Mouse (Mus musculus): Measurements from ENCODE around the gene Npepps. TPM values are rescaled to one million over a fixed set of nuclear protein-coding genes. Genes with fewer than 3 reads are reported as not detected.
"Not testable (repeated sequence)": the region's sequence is repeated elsewhere in the genome, so short reads cannot be mapped to it uniquely, and the experiment has no call there.

The Npepps gene
- total RNA-seq, 2 experiments from 2014 or later = 75.6 to 79.8 TPM

DNA sequence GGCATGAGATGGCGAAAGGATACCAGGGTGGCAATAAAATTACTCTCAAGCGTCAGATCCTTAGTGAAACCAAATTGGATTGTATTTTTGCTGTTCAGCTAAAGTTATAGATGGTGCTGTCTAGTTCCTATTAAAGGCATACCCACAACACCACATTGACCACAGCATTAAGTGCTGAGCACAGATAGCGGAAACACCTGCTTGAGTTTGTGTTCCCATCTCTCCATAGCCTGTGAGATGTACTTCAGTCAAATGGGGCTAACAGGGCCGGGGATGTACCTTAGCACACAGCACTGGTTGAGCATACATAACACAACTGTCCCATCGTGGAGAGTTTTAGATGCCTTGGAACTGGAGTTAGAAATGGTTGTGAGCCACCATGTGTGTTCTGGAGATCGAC is 89.4 kb downstream of the Npepps start:
- intact Hi-C loops (cut with DNase I) = no loop called here
- DNase-seq (ENCODE audit: low spot score) = no peak

DNA sequence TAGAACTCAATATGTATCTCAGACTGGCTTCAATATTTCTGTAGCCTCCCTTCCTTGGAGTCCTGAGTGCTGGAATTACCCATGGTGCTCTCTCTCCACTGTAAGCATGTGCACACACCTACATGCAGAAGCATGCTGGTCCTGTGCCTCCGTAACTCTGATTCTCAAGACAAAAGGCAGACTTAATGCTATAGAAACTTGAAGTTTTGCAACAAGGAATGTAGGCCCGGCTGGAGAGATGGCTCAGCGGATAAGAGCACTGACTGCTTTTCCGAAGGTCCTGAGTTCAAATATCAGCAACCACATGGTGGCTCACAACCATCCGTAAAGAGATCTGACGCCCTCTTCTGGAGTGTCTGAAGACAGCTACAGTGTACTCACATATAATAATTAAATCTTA is 90.8 kb downstream of the Npepps start:
- DNase-seq (ENCODE audit: low spot score); intact Hi-C loops (cut with DNase I): not testable (repeated sequence)

DNA sequence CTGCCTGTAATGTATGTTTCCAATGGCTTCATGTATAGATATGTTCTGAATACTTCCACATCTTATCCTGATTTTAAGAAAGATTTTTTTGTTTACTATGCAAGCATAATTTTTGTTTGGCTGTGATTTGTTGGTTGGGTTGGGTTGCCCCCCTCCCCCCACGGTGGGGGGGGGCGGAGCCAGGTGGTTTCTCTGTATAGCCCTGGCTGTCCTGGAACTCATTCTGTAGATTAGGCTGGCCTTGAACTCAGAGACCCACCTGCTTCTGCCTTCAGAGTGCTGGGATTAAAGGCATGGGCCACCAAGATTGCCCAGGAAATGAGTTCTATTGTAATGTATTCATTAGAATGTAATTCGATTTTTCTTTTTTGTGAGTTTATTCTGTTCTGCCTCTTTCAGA is 91.2 kb downstream of the Npepps start:
- no peak for DNase-seq (ENCODE audit: low spot score)
- intact Hi-C loops (cut with DNase I) = no loop called here

DNA sequence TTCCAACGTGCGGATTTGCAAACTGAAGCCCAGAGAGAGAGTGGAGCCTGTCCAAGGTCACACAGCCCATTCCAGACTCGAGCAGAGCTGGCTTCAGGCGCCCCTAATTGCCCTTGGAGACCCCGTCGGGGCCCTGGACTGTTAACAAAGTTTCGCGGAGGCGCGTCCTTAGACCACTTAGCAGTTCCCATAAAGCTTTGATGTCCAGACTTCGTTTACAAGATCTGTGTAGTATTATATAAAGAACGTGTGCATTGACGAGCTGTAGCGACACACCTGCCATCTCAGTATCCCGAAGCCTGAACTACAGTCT is 91.8 kb downstream of the Npepps start:
- intact Hi-C loops (cut with DNase I) = no loop called here
- no peak for DNase-seq (ENCODE audit: low spot score)

- DNase-seq (ENCODE audit: low spot score) = peak; percentile 99
- intact Hi-C loops (cut with DNase I) = no loop called here
Measured at GRCm38 (mm10) chr11:97187764-97188642, 92.4 kb downstream of the Npepps start, which contains the start of gene Kpnb1. Gene Kpnb1 (minus strand): TSS chr11:97187881.

DNA sequence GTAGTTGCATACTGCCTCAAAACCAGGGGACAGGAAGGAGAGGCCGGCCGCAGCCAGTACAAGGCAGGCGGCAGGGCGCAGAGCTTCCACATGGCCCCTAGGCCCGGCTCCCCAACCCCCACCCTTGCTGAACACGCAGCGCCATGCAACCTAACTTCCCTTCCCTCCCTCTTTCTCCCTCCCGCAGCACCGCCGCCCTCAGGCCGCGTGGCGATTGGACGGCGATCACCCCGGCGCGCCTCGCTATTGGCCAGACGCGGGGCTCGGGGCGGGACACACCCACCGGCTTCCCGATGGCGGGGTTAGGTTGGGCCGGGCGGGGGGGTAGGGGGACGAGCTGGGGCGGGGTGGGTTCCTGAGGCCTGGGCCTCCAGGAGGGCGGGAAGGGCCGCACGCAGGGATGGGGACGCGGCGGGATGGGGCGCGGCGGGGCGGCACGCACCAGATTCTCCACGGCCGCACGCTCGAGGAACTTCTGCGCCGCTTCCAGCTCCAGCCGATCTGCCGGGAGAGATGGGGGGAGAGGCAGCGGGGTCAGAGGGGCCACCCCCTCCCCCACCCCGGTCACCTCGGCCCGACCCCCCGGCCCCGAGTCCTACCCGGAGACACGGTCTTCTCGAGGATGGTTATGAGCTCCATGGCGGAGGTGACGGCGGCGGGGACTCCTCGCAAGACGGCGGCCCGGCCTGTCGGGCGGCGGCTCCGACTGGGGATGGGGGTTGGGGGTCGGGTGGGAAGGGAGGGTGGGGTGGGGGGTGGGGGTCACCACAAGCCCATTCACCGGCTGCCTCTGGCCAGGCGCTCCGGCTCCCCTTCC is 93.3 kb downstream of the Npepps start:
- DNase-seq (ENCODE audit: low spot score) = peak; percentile 96
- intact Hi-C loops (cut with DNase I) = no loop called here

DNA sequence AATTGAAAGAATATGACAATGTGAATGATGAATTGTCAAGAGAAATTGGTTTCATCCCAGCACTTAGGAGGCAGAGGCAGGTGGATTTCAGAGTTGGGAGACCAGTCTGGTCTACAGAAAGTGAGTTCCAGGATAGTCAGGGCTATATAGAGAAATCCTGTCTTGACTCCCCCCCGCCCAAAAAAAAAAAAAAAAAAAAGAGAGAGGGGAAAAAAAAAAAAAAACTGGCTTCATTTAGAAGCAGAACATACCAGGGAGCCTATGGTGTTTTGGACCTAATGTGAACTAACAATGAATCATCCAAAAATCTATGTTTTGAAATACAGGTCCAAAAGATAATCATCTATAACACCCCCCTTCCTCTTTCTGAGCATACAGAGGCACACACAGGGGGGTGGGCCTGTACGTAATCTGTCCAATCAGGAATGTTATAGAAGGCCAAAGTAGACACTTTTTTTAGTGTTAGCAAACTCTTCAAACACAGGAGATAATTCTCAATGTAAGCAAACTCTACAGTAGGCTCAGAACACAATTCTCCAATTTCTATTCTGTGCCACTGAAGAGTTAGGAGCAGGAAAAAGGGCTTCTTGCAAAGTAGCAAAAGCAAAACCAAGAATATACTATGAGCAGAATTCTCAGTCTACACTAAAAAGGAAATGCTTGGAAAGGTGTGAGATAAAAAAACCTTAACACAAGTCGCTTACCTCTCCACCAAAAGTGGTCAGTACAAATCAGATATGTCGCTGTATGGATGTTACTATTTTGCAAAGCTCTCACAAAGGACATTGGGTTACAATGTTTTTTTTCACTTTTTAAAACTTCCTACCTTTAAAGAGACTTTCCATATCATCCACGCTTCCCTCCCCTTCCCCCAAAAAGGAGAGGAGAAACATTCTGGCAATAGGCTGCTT is 94.5 kb downstream of the Npepps start:
- DNase-seq (ENCODE audit: low spot score) = no peak
- intact Hi-C loops (cut with DNase I) = no loop called here

DNA sequence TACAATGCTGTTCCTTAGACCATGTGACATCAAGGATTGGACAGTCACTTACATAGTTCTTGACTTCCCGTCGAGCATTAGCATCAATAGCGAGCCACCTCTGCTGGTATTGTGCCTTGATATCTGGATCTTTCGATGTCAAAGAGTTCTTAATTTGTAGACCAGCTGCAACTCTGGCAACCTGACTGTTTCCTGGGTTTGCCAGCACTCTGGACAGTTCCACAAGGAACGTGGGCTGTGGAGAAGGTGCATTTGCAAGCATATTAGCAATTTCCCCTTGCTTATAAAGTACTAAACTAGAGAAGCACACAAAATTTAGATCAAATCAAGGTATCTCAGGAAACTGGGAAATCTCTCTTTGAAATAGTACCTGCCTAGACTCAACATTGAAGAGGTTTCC is 95.6 kb downstream of the Npepps start:
- intact Hi-C loops (cut with DNase I) = loop anchor here (5.0 kb wide), 1 partner anchor 203 kb away; the partner anchor contains the start of gene Sp2
- no peak for DNase-seq (ENCODE audit: low spot score)

DNA sequence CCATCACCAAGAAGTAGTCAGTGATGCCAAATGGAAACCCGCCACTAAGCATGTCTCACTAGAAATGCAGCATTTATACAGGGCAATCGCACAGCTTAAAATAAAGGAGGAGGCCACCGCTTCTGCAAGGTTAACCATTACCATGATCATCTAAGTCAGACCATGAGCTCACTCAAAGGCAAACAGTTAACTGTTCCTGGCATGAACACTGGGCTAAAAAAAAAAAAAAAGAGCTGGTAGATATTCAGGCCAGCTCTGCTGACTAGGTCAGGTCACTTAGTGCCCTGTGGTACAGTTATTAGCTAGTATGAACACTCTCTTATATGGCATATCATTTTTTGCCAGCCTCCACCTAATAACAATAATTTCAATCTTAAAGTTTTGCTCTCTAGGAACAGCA is 98.0 kb downstream of the Npepps start:
- DNase-seq (ENCODE audit: low spot score) = no peak
- intact Hi-C loops (cut with DNase I) = loop anchor here (5.0 kb wide), 1 partner anchor 200 kb away; the partner anchor contains the start of gene Sp2

- intact Hi-C loops (cut with DNase I) = loop anchor here (5.0 kb wide), 1 partner anchor 199 kb away; the partner anchor contains the start of gene Sp2
- no peak for DNase-seq (ENCODE audit: low spot score)
Measured at GRCm38 (mm10) chr11:97181061-97181460, 99.4 kb downstream of the Npepps start.

- intact Hi-C loops (cut with DNase I) = no loop called here
- DNase-seq (ENCODE audit: low spot score) = no peak
Measured at GRCm38 (mm10) chr11:97178198-97178597, 102.2 kb downstream of the Npepps start.

GRCm38 (mm10) chr11:97176851-97177250 is 103.6 kb downstream of the Npepps start:
- DNase-seq (ENCODE audit: low spot score) = no peak
- intact Hi-C loops (cut with DNase I) = loop anchor here (2.0 kb wide), 1 partner anchor 104 kb away; no protein-coding TSS in a partner anchor

DNA sequence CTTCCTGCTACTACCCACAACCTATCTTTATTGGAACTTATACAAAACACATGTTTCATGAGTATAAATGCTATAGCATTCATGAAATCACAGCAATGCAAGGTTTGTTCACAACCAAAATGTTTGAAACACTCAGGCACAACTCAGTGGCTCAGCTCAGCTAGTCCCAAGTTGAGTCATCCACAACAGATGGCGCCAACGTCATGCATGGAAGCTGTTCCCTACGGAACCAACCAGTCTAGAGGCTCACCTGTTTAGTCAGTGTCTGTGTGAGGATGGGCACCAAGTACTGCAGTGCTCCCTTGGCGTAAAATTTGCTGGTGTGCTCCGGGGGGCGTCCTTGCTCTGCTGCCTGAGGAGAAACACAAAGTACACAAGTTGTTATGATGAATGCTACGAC is 104.9 kb downstream of the Npepps start:
- no peak for DNase-seq (ENCODE audit: low spot score)
- intact Hi-C loops (cut with DNase I) = loop anchor here (2.0 kb wide), 1 partner anchor 73 kb away; no protein-coding TSS in a partner anchor

- intact Hi-C loops (cut with DNase I) = no loop called here
Measured at GRCm38 (mm10) chr11:97160341-97160740, 120.1 kb downstream of the Npepps start.

GRCm38 (mm10) chr11:97156999-97157398 is 123.4 kb downstream of the Npepps start:
- intact Hi-C loops (cut with DNase I) = no loop called here

More at GRCm38 (mm10) chr11:97160341-97160740, 120.1 kb downstream of the Npepps start:
- DNase-seq (ENCODE audit: low spot score) = no peak

More at GRCm38 (mm10) chr11:97156999-97157398, 123.4 kb downstream of the Npepps start:
- no peak for DNase-seq (ENCODE audit: low spot score)

Other genes with a start within 250 kb of the Npepps start
- gene Lrrc46, start 239.2 kb downstream of the Npepps start, total RNA-seq (2021) = under 1 TPM in 1 of 2 experiments, not detected in 1; 0.50 TPM
- gene Mrpl10, start 239.1 kb downstream of the Npepps start, total RNA-seq (2021) = 10 to 100 TPM; 81.0 to 85.2 TPM
- gene Osbpl7, start 230.0 kb downstream of the Npepps start, total RNA-seq (2021) = 1 to 10 TPM; 5.1 to 5.5 TPM
- gene Tbx21, start 165.3 kb downstream of the Npepps start, total RNA-seq (2021) = not detected
- 10 to 100 TPM; 13.3 to 16.7 TPM for gene Tbkbp1, start 129.1 kb downstream of the Npepps start, total RNA-seq (2021)
- 10 to 100 TPM; 80.0 to 81.2 TPM for gene Kpnb1, start 92.8 kb downstream of the Npepps start, total RNA-seq (2021)
- gene Mrpl45, start 35.1 kb upstream of the Npepps start, total RNA-seq (2021) = 10 to 100 TPM; 57.8 to 60.6 TPM
- gene Gpr179, start 71.4 kb upstream of the Npepps start, total RNA-seq (2021) = under 1 TPM; 0.05 to 0.06 TPM
- 10 to 100 TPM; 17.9 to 19.9 TPM for gene Socs7, start 81.9 kb upstream of the Npepps start, total RNA-seq (2021)
- gene Arhgap23, start 134.9 kb upstream of the Npepps start, total RNA-seq (2021) = 10 to 100 TPM; 14.8 to 19.4 TPM
- gene 4933428G20Rik, start 219.7 kb upstream of the Npepps start, total RNA-seq (2021) = not detected